Mouse (Mus musculus): ENCODE measurements around the gene Anapc1.

DNA sequence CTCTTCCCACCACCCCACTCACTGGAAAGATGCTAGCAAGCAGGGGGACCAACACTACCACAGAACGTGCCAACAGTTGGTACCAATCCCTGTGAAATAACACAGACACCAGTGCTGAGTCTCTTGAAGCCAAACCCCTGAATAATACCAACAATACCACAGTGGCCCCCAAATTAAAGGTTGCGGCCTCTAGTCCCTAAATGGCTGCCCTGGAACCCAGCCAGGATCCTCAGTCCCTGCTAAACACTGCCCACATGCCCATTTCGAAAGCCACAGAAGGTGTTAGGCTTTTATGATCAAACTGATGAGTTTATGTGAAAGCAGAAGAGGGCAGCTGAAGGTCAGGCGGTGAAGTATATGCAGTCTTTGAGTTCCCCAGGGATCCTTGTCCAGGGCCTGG lies 116.2 kb downstream of the Anapc1 start:
- TF ChIP-seq ZMIZ1 (IDR thresholded peaks at IDR 0.05; ENCODE audit: low read depth, low read length) (no peak), GABPA (IDR thresholded peaks at IDR 0.05; ENCODE audit: low read depth, low read length) (no peak), CTCF (IDR thresholded peaks at IDR 0.05 in 2 of 3, conservative IDR thresholded peaks at IDR 0.05 in 1 of 3; ENCODE audit: control insufficient read depth in 1 of 3, insufficient read depth in 1 of 3, low read depth in 2 of 3, low read length in 3 of 3, poor library complexity in 1 of 3, severe bottlenecking in 1 of 3) (no peak), CHD2 (IDR thresholded peaks at IDR 0.05; ENCODE audit: low read length) (no peak), KAT2A (conservative IDR thresholded peaks at IDR 0.05; ENCODE audit: low read depth, low read length) (no peak), HCFC1 (IDR thresholded peaks at IDR 0.05; ENCODE audit: low read depth, low read length) (no peak), JUND (IDR thresholded peaks at IDR 0.05; ENCODE audit: low read depth, low read length) (no peak), GATA1 (IDR thresholded peaks at IDR 0.05; ENCODE audit: low read depth, low read length) (no peak), POLR2A (IDR thresholded peaks at IDR 0.05; ENCODE audit: control insufficient read depth in 1 of 2, insufficient read depth in 1 of 2, low read depth in 1 of 2, low read length in 2 of 2, poor library complexity in 1 of 2) (no peak), ZNF384 (IDR thresholded peaks at IDR 0.05; ENCODE audit: low read depth, low read length) (no peak), USF1 (IDR thresholded peaks at IDR 0.05; ENCODE audit: low read depth, low read length) (no peak), USF2 (IDR thresholded peaks at IDR 0.05; ENCODE audit: borderline replicate concordance in 1 of 2, insufficient read depth in 1 of 2, low read depth in 1 of 2, low read length in 2 of 2) (no peak), RAD21 (IDR thresholded peaks at IDR 0.05; ENCODE audit: low read depth, low read length) (no peak), MYC (IDR thresholded peaks at IDR 0.05; ENCODE audit: low read depth, low read length) (no peak)

All from MEL (cell line).